Mouse (Mus musculus): ENCODE measurements around the gene Ankrd39.
A peak's percentile ranks its signal among the peaks of the same experiment; 100 is the strongest.

Ankrd39 gene

DNA sequence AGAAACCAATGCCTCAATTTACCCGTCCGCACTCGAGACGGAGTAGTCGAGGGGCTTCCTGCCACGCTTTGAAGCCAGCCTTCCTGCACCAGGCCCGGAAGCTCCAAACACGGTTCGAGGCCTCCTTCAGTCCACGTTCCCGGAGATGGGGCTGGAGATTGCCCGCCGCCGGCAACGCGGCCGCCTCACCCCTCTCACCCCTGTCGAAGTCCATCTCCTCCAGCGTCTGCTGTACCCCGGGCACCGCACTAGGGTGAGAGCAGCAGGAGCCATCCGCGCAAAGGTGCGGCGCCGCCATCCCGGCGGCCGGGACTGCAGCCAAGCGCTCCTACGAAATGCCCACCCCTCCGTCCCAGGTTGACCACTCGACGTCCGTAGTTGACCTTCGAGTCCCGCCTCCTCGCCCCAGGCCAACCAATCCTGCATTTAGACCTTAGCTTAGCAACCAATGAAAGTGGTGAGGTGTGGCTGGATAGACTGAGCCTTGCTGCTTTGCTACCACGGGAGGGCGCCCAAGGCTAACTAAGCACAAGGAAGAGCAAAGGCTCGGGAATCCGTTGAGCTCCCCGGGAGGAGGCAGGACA is at the start of gene Ankrd39:
Ankrd39 (minus strand) TSS at position 558 of the 584 bp plus-strand sequence.
- DNase-seq, result peak; percentile 99

GRCm38 (mm10) chr1:36596114-36596513 is 48.9 kb upstream of the Ankrd39 start:
- DNase-seq, result peak; percentile 73 to 85

- no peak for DNase-seq
Observed at GRCm38 (mm10) chr1:36595167-36595931, 48.1 kb upstream of the Ankrd39 start.

DNA sequence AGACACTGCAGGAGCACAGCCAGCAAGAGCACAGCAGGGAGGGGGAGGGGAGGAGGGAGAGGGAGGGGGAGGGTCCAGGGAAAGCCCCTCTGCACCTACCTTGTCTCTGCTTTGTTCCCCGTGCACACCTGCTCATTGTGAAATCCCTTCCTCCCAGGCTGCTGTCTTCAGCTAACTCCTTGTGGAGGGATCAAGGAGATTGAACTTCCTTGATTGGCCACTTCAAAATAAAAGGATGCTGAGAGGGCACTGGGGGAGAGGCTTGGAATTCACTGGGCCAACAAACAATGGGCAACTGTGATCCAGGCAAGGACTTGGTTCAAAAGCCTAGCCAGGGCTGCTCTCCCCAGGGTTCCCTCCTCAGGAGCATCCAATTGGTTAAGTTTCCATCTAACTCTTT is 45.9 kb upstream of the Ankrd39 start:
- DNase-seq, result no peak

DNA sequence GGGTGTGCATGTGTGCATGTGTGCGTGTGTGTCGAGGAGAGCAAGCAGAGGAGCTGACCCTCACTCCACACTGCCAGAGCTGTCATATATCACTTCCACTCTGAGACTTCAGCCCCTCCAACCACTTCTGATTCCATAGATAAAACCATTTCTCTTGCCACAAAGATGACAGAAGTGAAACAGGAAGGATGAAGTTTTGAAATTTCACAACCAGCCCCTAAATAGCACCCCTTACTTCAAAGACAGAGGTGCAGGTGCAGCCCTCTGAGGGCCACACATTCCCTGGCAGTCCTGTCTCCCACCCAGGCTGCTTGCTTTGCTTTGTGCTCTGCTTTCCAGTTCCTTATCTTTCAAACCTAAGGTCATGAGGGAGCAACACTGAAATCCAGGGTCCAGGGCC is 44.2 kb upstream of the Ankrd39 start:
- DNase-seq, result no peak

DNA sequence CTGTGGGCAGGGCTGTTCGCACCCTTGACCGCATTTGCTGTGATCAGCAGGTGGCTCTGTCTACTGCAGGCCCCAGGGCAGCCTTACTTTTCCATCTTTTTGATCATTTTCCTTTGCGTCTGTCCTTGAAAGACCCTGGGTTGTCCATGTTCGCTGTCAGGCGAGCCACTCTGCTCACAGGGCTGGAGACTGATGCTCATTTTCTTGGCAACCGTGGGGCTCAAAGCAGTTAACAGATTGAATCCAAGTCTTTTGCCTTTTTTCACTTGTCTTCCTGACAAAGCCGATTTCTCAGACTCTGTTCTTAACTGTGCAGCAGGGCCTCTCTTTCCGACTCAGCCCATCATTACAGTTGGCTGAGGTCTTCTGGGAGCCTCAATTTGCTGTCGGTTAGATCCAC is 43.4 kb upstream of the Ankrd39 start:
- DNase-seq, result no peak

DNA sequence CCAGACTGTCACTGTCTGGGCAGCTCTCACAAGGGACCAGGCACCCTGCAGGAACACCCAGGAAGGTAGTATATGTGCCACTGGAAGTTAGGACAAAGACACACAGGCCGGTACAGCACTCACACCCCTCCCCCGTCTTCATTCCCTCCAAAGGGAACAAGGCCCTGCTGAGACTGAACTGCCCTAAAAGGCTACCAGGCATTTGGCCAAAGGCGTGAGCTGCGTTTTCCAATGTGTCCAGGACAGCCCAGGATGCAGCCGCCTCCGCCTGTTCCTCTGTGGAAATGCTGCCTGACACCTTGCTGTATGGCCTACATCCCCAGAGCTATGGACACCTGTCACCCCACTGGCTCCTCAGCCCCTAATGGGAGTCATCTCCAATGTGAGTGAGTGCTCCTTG is 42.2 kb upstream of the Ankrd39 start:
- peak; percentile 80 to 86 for DNase-seq

- peak in 1 of 2 experiments; percentile 34 for DNase-seq
Observed at GRCm38 (mm10) chr1:36588476-36589450, 41.5 kb upstream of the Ankrd39 start.

DNA sequence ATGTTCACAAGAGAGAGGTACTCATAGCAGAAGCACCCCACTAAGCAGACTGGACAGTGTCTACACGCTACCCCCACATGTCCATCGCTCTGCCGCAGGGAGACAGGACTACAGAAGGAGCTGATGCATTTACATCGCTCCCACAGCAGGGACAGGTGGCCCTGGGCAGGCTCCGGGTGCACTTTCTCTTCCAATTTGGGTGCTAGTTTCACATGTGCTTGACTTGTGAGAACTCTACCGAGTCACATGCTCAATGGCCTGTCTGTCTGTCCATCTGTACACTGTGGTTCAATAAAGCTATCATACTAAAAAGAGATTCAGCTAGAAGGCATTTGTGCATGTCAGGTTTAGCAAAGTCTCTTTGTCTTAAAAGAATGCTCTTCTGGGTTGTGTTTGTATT is 40.6 kb upstream of the Ankrd39 start:
- DNase-seq, result no peak

GRCm38 (mm10) chr1:36586288-36586687 is 39.0 kb upstream of the Ankrd39 start:
- no peak for DNase-seq

DNA sequence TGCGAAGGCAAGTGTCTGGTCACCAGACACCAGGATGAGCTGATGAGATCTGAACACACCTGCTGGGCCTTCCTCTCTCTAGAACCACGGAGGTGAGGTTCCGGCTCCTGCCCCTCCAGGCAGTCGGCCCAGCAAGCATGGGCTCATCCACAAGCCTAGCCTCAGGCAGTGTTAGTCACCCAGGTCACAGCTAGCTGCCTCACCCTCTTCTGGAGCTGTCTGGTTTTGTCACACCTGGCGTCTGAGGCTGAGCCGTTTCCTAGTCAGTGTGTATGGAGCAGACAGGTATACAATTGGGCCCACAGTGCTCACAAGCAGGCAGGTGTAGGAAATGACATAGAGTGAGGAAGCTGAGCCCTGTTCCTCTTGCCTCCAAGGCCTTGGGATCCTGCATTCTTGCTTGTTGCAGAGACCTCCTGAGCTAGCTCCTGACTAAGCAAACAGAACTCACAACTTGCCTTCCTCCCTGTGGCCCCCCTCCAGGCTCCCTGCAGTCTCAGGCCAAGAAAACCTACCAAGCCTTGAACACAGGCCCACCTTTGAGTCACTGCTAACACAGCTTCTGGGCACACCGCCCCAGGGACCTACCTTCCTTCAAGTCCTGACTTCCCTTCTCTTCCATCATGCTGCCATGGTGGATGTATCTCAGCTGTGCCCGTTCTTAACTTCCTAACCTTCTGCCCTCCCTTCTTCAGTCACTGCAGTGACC is 36.3 kb upstream of the Ankrd39 start:
- DNase-seq, result no peak

- DNase-seq, result no peak
Observed at GRCm38 (mm10) chr1:36582211-36582610, 35.0 kb upstream of the Ankrd39 start.

DNA sequence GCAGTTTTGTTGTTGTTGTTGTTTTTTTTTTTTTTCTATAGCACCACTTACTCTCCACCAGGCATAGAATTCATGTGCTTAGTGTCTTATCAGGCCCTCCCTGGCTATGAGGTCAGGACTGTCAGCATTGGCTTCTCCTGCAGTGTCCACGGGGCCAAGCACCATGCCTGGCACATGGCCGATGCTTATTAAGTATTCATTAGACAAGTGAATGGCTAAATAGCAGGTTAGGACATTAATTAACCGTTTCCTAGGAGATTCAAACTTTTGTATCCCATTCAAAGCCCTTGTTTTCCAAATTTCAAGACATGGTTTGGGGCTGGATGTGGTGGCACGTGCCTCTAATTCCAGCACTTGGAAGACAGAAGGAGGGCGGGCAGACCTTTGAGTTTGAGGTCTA is 34.0 kb upstream of the Ankrd39 start:
- DNase-seq, result no peak

GRCm38 (mm10) chr1:36580384-36581207 is 33.4 kb upstream of the Ankrd39 start:
- peak; percentile 63 to 69 for DNase-seq

DNA sequence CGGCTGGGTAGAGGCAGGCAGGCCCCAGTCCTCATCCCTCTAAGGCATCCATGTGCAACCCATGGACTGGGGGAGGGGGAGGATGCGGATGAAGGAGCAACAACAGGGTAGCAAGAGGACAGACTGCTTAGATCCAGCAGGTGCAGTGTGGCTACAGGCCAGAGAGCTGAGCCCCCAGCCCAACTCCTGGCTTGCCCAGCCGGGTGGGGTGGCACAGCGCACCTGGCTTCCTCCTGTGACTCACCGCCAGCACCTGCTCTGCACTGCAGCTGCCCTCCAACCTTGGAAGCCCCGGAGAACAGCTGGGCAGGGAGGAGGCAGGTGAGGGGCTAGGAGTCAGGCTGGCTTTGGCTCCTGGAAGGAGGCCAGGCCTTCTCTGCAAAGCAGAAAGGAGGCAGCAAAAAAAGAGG is 32.7 kb upstream of the Ankrd39 start:
- DNase-seq, result no peak

- DNase-seq, result no peak
Observed at GRCm38 (mm10) chr1:36576991-36577675, 29.9 kb upstream of the Ankrd39 start.

- no peak for DNase-seq
Observed at GRCm38 (mm10) chr1:36575347-36575746, 28.1 kb upstream of the Ankrd39 start.

- no peak for DNase-seq
Observed at GRCm38 (mm10) chr1:36574196-36574955, 27.1 kb upstream of the Ankrd39 start.

DNA sequence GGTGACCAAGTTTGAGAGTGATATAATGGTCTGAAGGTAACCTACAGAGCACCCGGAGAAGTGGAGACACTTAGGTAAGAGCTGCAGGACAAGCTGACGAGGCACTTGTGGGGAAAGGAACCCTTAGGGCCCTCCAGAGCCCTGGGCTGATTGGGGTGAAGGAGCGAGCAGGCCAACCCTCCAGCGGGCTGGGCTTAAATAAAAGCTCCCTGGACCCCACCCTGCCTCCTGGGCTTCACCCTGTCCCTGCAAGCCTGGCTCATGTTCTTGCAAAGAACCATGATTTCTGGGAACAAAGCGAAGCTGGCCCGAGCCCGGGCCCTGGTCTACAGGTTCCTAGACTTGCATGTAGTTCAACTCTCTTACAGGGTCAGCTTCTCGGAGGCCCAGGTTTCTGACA is 26.3 kb upstream of the Ankrd39 start:
- no peak for DNase-seq

DNA sequence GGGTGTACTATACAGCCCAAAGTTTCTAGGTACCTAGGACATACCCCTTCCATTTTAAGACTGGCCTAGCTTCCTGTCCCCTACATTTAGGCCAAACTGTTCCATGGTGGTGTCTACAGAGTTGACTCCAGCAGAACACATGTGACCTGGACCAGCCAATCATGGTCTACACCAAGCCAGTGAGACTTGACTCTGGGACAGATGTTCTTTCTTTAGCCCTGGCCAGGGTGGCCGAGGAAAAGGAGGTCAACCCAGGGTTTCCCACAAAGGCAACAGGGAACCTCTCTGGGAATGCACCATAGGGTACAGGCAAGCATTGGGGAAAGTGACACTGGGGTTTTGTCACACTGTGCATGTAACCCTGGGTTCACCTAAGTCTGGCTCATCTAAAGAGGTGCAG is 25.5 kb upstream of the Ankrd39 start:
- DNase-seq, result no peak
